Mouse (Mus musculus) thymus, adult 2 months (tissue): Measurements from ENCODE around the gene Lypd5.

Experiments
- CTCF ChIP-seq: fragments of 200-500 bp; IDR thresholded peaks from 2 replicates; pipeline ENCODE4 v1.5.1; 2012; ENCODE audit warnings: mild to moderate bottlenecking, control low read depth, low read length, moderate library complexity, borderline replicate concordance; ENCODE audit not compliant: control insufficient read depth, poor library complexity, insufficient read depth; ENCODE audit errors: extremely low read depth
- POLR2A ChIP-seq: fragments of 200-500 bp; IDR thresholded peaks from 2 replicates; pipeline ENCODE4 v1.6.1; 2012; ENCODE audit warnings: mild to moderate bottlenecking, low read length, control low read depth, moderate library complexity; ENCODE audit not compliant: control insufficient read depth, poor library complexity, insufficient read depth; ENCODE audit errors: extremely low read depth

GRCm38 (mm10) chr7:24394475-24395161, 45.6 kb downstream of the Lypd5 start:
- TF ChIP-seq POLR2A = no peak
- no peak for TF ChIP-seq CTCF
